Comparison of ENCODE assay signal across 24 mouse cellular contexts in genomic region chr2:48536930-48537329, GRCm38 (mm10).
DNase-seq lines count a peak whose midpoint lies in the region; ATAC-seq lines count a peak whose summit lies in the region.
"Had no signal": no experiment of that assay in that cellular context is flagged by ENCODE, and none has a peak within 500 bp of the region (broad histone marks: within the 10 kb centered on the region; RNA-seq: fewer than 3 reads in every experiment).

No protein-coding gene starts in this region.

- H3K4me2 ChIP-seq in midbrain, embryonic 15.5 days = no peak overlapping the region
- H3K4me2 ChIP-seq: forebrain, embryonic 15.5 days; heart, embryonic 13.5 days; hindbrain, embryonic 13.5 days; intestine, embryonic 15.5 days had no signal

- 0 out of 2 replicates have a peak overlapping the region, but pooled peaks have one; percentile 1 for H3K27ac ChIP-seq in midbrain, embryonic 10.5 days (replicated peaks)
- no peak overlapping the region for H3K27ac ChIP-seq in midbrain, embryonic 15.5 days
- H3K27ac ChIP-seq: forebrain, embryonic 15.5 days; heart, adult 2 months; heart, embryonic 10.5 days; heart, embryonic 13.5 days; hindbrain, embryonic 10.5 days; hindbrain, embryonic 13.5 days; intestine, embryonic 15.5 days had no signal

- no peak overlapping the region for H3K9ac ChIP-seq in midbrain, embryonic 15.5 days
- H3K9ac ChIP-seq: forebrain, embryonic 15.5 days; heart, embryonic 13.5 days; hindbrain, embryonic 13.5 days; intestine, embryonic 15.5 days had no signal

- H3K36me3 ChIP-seq in midbrain, embryonic 10.5 days = no peaks in the 10 kb centered on the region
- H3K36me3 ChIP-seq in midbrain, embryonic 15.5 days (replicated peaks) = no peaks in the 10 kb centered on the region
- H3K36me3 ChIP-seq: forebrain, embryonic 15.5 days; heart, embryonic 10.5 days; heart, embryonic 13.5 days; hindbrain, embryonic 10.5 days; hindbrain, embryonic 13.5 days; intestine, embryonic 15.5 days had no signal

- H3K4me3 ChIP-seq in midbrain, embryonic 10.5 days = no peak overlapping the region
- H3K4me3 ChIP-seq in midbrain, embryonic 15.5 days = no peak overlapping the region
- H3K4me3 ChIP-seq: forebrain, embryonic 15.5 days; heart, adult 2 months; heart, embryonic 10.5 days; heart, embryonic 13.5 days; hindbrain, embryonic 10.5 days; hindbrain, embryonic 13.5 days; intestine, embryonic 15.5 days had no signal

- ATAC-seq in midbrain, embryonic 15.5 days (replicated peaks) = no peak
- ATAC-seq in common myeloid progenitor, adult 5-6 weeks (replicated peaks; ENCODE audit: low read depth, poor library complexity, severe bottlenecking) = peak; percentile 72; the same call in 1 of the 2 replicates
- peak; percentile 57 for ATAC-seq in megakaryocyte, adult 5-6 weeks (ENCODE audit: poor library complexity, severe bottlenecking)
- ATAC-seq: activated CD4-positive, CD25-positive, alpha-beta regulatory T cell, adult 4 months; CD4-positive, CD25-positive, alpha-beta regulatory T cell, adult 4 months; forebrain, embryonic 15.5 days; hindbrain, embryonic 16.5 days; intestine, embryonic 15.5 days had no signal

- H3K9me3 ChIP-seq in midbrain, embryonic 10.5 days (replicated peaks) = no peaks in the 10 kb centered on the region
- H3K9me3 ChIP-seq in midbrain, embryonic 15.5 days = no peaks in the 10 kb centered on the region
- H3K9me3 ChIP-seq: forebrain, embryonic 15.5 days; heart, embryonic 10.5 days; heart, embryonic 13.5 days; hindbrain, embryonic 10.5 days; hindbrain, embryonic 13.5 days; intestine, embryonic 15.5 days had no signal

- H3K27me3 ChIP-seq in midbrain, embryonic 10.5 days (ENCODE audit: low read depth, poor library complexity, severe bottlenecking) = no peaks in the 10 kb centered on the region
- no peaks in the 10 kb centered on the region for H3K27me3 ChIP-seq in midbrain, embryonic 15.5 days (replicated peaks)
- H3K27me3 ChIP-seq: forebrain, embryonic 15.5 days; heart, embryonic 13.5 days; hindbrain, embryonic 13.5 days; intestine, embryonic 15.5 days had no signal

- peaks cover 26% of the 10 kb centered on the region for H3K4me1 ChIP-seq in midbrain, embryonic 10.5 days
- H3K4me1 ChIP-seq in midbrain, embryonic 15.5 days = peaks cover 8% of the 10 kb centered on the region
- H3K4me1 ChIP-seq: heart, embryonic 10.5 days; heart, embryonic 13.5 days; intestine, embryonic 15.5 days had no signal

- DNase-seq in midbrain, embryonic 10.5 days (ENCODE audit: low spot score) = no peak
- DNase-seq in retina, postnatal 1 day = no peak
- no peak for DNase-seq in lung, postnatal 14 days
- DNase-seq in adrenal gland, adult 2 months = no peak
- DNase-seq: adrenal gland, postnatal 10 days; adrenal gland, postnatal 36 days; cerebellum, adult 11-12 months; cerebellum, adult 8-10 months; cerebellum, postnatal 10 days; cerebellum, postnatal 36 days; gastrocnemius, postnatal 25 days; heart, adult 2 months had no signal

- 81% methylated on average over 4 of the region's 4 CpGs for WGBS in midbrain, embryonic 10.5 days
- 83% methylated on average over 4 of the region's 4 CpGs for WGBS in midbrain, embryonic 15.5 days
